Mouse (Mus musculus) heart, postnatal 25 days (tissue): ENCODE results near the gene Cenpf. TPM values are rescaled to one million over a fixed set of nuclear protein-coding genes. Genes with fewer than 3 reads are reported as not detected.

Experiments
- DNase-seq: peaks from one replicate; pipeline ENCODE4 v3.0.0; 2022; ENCODE audit warnings: low spot score
- intact Hi-C: fragments of 180-260 bp; cut with DNase I; formaldehyde crosslinking; loops from one replicate; pipeline ENCODE4 v1.15.1; 2025
- total RNA-seq, 2 experiments: library from RNA; stranded (reverse); gene quantifications; 2 replicates each; pipeline ENCODE4 v1.2.3; 2021

Cenpf gene
- 1 to 10 TPM; 2.5 to 5.2 TPM for total RNA-seq

DNA sequence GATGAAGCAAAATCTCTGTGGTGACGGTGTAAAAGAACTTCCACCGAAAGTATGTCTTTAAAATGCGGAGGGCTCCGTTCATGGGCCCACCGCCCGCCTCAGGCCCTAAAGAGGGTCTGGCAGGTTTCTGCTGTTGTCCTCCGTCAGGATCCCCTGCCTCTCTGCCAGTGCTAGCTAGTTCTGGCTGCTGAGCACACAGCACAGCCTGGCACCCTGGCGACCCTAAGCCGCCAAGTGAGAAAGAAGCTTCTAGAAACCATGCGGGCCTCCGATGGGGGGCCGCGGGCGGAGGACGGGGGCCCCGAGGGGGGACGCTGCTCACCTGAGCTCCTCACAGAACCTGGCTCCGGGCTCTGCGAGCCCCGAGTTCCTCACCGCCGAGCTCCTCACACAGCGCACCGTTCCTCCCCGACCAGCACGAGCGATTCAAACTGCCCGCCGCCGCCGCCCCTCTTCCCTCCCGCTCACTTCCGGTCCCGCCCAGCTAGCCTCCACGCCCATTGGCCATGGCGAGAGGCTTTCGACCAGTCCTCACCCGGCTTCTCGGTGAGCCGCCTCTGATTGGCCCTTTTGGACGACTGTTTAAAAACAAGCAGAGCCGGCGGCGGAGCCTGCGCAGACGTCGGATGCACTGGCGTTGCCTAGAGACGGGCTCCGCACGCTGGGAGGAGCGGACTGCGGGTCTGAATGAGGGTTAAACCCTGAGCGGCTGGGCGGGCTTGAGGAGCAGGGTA is at the start of gene Cenpf:
Cenpf (minus strand) TSS at position 433 of the 734 bp plus-strand sequence.
- peak; percentile 96 for DNase-seq
- intact Hi-C loops = no loop called here

DNA sequence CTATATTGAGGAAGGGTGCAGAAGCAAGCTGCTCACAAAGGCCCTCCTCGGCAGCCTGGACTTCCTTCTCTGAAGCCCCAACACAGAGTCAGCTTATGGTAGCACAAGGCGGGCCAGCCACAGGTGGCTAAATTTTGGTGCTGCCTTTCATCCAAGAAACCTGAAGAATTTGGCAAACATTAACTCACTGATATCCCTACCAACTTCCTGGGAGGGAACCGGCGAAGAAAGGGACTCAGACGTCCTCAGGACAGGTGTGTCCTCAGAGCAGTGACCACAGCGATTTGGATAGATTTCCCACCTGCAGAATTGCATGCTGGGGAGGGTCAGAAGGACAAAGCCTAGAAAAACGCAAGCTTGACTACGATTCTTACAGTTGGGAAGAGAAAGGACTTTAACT is 44.3 kb upstream of the Cenpf start:
- intact Hi-C loops = no loop called here
- DNase-seq = no peak

DNA sequence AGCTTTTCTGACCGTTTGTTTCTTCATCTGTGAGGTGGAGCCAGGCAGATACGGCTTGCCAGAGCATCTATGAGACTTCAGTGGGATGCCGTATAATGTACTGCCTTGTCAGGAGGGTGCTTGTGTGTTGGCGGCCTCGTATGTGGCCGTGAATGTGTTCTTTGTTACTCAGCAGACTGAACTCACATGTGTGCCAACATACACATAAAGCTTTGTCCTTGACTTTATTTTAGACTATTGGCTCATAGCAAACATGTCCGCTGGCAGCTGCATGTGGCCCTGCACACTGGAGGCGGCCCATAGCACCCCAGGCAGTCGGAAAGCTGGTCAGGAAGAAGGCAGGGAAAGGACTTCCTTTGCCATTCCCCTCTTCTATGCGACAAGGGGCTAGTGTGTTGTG is 43.8 kb upstream of the Cenpf start:
- peak; percentile 8 for DNase-seq
- intact Hi-C loops = no loop called here

DNA sequence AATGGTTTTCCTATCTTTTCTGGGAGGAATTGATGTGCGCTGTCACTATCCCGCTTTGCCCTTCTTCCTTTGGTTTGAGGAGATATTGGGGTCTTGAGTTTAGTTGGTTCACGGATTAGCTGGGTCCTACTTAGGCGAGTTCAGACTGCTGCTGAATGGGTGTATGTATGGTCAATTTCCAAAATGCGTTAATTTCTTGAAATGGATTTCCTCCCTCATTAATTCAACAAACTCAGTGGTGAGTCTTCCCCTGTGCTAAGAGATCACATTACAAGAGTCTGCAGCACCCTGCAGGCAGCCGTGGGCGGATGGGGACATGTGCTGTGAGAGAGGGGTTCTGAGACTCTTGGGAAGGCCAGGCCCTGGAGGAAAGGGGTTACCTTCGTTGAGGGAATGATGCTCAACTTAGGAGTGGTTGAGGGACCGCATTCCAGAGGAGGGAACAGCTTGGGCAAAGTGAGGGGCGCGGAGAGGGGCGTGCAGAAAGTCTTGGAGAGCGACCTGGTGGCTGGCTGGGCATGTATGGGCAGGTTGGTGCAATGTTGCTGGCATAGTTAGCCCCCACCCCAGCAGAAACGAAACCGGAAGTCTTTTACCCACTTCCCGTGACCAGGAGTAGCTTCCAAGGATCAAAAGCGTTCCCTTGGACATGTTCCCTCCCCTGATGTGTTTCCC is 41.4 kb upstream of the Cenpf start:
- DNase-seq = no peak
- intact Hi-C loops = loop anchor here (5.0 kb wide), 1 partner anchor 138 kb away; no protein-coding TSS in a partner anchor

DNA sequence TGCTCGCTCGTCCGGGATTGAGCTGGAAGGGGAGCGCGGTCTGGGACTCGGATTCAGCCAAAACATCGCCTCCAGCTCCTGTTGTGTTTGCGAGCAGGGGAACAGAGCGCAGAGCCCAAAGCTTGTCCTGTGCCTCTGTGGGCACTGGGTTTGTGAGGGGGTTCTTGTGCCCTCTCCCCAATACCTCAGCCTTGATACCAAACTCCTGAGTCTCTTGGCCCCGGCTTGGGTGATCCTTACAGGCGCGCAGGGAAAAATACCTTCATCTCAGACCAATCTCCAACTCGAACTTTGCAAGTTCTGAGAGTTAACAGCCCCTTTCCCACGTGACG is 40.9 kb upstream of the Cenpf start:
- DNase-seq = no peak
- intact Hi-C loops = loop anchor here (1.0 to 5.0 kb wide), 2 partner anchors 90 to 139 kb away; no protein-coding TSS in a partner anchor

DNA sequence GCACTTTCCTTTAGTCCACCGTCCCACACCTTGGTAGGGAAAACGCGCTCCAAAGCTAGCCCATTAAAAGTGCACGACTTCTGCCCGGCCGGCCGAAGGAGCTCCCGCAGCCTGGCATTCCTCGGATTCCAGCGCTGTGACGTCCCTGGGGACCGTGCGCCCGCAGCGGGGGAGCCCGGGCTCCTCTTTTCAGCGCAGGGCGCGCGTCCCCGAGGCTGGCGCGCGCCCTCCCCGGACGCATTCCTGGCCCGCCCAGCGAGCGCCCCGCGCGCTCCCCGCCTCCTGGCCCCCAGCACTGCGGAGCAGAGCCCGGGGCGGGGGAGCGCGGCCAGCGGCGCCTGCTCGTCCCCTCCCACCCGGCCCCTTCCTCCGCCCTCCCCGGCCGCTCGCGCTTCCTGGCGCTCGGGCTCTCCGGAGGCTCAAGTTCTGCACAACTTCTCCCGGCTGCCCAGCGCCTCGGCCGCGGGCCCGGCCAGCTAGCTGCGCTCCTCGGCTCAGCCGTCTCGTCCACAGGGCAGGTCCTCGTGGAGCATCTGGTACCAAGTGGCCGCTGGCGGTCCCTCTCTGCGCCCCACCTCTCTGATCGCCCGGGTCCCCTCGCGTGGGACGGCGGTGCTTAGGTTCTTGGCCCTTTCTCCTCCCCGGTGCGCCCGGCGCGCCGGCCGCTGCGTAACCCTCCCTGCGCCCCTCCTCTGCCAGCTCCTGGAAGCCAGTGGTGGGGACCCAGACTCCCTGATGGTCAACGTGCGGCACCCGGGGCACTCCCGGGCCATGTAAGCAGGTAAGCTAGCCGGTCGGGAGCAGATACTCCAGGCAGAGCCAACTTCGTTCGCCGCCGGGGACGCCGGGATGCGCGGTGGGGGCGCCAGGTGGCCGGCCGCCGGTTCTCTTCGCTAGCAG is 40.2 kb upstream of the Cenpf start, which contains the start of gene Ptpn14:
Ptpn14 (plus strand) TSS at position 385 of the 900 bp plus-strand sequence.
- intact Hi-C loops = loop anchor here (1.0 to 5.0 kb wide), 2 partner anchors 90 to 139 kb away; no protein-coding TSS in a partner anchor

DNA sequence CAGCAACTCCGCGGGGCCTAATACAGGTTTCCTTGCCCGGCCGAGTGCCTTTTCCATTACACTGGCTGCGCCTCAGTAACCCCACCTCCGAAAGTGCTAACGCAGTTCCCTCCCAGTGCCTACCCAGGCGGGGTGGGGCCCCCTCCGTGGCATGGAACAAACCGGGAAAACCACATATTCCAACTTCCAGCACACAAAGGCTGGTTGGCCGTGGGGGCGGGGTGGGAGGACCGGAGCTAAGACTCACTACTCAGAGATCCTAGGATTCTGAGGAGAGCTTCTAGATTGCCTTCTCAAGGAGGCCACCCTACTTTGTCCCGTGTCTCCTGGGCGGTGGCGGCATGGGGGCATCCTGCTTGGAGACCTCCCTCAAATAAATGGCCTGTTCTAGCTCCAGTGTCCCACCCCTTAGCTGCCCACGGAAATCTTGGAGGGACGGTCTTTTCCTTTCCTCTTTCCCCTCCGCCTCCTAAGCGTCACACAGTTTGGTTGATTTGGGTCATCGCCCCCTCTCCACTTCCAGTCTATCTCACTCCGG is 39.5 kb upstream of the Cenpf start:
- DNase-seq = peak; percentile 70
- intact Hi-C loops = loop anchor here (5.0 kb wide), 1 partner anchor 140 kb away; no protein-coding TSS in a partner anchor

More for the DNA sequence above, 40.2 kb upstream of the Cenpf start, which contains the start of gene Ptpn14:
- peak; percentile 80 for DNase-seq

DNA sequence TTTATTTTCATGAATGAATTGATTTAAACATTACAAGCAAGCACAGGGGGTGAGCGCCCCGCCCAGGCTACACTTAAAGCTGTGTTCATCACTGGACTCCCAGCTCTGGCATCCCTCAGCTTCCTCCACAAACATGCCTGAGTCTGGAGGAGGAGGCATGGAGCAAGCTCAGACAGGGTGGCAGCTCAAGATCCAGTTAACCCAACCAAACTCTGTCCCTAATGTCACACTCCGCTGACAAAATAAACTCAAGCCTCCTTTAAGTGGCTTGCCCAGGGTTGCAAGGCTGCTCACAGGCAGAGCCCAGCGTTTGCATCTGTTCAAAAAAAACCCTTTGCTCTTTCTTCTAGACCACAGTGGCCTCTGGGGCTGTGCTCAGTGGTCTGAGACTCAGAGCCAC is 38.2 kb upstream of the Cenpf start:
- DNase-seq = no peak
- intact Hi-C loops = loop anchor here (5.0 kb wide), 1 partner anchor 141 kb away; no protein-coding TSS in a partner anchor

DNA sequence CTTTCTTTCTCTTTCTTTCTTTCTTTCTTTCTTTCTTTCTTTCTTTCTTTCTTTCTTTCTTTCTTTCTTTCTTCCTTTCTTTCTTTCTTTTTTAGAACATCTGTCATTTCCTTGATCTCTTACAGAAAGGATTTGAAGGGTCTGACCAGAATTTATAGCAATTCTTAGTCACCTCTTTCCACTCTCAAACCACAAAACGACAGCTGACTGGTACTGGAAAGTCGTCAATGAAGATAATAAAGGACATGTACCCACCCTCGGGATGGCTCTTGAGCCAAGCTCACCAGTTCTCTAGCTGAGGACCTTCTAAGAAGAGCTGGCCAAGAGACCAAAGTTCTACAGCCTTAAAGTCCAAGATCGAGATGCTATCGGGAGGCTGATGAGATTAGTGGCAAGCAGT is 30.7 kb upstream of the Cenpf start:
- DNase-seq = no peak
- intact Hi-C loops = no loop called here

DNA sequence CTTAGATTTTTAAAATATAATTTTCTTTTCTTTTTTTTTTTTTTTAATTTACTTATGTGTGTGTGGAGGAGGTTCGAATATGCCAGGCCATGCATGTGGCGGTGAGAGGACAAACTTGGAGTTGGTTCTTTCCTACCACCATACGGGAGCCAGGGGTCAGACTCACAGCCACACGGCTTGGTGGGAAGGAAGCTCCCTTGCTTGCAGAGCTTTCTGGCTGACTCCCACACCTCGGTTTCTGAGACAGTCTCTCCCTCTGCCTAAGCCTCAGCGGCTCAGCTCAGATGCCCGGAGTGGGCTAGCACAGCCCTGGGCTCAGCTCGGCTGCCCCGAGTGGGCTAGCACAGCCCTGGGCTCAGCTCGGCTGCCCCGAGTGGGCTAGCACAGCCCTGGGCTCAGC is 29.7 kb upstream of the Cenpf start:
- intact Hi-C loops = no loop called here
- DNase-seq = no peak

DNA sequence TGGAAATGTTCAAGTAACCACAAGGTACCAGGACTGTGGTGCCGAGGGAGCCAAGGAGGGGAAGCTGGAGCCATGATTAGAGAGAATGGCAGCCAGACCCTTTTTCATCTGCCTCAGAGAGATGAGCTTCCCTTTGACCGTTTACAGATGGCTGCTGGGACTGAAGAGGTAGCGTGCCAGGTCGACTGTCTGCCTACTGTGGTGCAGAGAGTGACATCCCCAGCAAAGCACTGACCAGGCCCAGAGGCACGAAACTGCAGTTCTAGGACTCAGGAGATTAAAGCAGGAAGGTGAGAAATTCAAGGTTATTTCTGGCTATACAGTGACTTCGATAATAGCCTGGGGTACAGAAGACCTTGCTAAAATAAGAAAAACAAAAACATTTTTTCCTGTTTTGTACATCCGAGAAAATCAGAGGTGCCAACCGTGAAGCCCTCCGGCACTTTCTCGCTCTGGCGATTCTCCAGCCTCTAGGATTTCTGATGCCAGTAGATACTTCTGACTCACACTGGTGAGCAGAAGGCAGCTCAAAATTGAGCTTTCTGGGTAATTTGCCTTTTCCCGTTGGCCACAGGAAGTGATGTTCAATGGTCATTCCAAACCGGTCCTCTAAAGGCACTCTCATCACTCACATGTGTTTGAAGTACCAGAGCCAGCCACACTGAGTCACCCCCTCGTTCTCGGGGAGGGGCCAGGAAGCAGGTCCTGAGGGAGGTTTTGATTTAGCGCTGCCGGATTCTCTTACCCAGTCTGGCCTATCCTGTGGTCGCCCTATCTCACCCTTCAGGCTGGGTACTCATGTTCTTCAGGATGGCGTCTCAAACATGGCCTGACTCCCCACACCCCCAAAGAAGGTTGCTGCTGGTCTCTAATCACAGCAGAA is 28.3 kb upstream of the Cenpf start:
- intact Hi-C loops = no loop called here

DNA sequence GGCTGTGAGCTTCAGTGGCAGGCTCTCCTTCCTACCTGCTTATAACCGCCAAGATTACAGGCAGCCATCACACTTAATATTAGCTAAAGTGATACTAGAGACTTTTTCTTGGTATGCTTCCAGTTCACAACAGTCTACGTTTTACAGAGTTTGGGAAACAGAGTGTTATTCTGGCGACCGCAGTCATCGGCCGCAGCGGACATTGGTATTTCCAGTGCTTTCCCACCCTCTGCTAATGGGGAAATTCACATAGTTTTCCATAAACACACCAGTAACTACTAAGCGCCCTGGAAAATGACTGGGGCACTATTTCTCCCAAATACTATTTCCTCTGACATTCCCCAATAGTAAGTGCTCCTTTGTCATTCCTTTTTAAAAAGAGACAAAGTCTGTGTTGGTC is 21.1 kb upstream of the Cenpf start:
- DNase-seq = no peak
- intact Hi-C loops = no loop called here

More for the DNA sequence above, 28.3 kb upstream of the Cenpf start:
- no peak for DNase-seq

DNA sequence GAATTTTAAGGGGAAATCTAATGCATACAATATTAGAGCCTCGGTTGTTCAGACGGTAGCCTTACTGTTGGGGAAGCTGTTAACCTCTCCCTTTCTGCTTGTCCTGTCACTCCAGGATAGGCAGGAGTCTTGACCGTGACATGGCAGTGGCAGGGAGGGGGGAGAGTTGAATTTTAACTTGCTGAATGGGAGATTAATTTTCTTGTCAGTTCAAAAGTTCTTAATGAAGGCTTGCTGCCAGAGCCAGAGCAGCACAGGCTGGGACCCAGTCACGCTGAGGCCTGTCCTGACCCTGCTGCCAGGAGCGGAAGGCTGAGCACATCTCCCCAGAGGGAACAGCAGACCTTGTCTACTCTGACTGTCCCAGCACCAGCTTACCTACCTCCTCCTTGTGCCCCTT is 19.5 kb upstream of the Cenpf start:
- intact Hi-C loops = no loop called here

DNA sequence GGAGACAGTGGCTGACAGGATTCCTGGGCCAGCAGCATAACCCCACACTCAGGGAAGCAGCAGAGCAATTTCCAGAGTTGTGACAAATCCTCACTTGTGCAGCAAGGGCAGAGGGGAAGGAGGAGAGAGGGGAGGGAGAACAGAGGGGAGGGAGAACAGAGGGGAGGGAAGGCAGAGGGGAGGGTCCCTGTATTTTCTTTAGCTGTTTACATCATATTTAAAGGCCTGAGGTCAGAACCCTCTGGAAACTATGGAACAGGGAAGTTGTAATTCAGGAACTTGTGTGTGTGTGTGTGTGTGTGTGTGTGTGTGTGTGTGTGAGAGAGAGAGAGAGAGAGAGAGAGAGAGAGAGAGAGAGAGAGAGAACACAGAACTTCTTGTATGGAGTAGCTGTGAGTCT is 19.1 kb upstream of the Cenpf start:
- DNase-seq = no peak
- intact Hi-C loops = no loop called here

More for the DNA sequence above, 19.5 kb upstream of the Cenpf start:
- no peak for DNase-seq

DNA sequence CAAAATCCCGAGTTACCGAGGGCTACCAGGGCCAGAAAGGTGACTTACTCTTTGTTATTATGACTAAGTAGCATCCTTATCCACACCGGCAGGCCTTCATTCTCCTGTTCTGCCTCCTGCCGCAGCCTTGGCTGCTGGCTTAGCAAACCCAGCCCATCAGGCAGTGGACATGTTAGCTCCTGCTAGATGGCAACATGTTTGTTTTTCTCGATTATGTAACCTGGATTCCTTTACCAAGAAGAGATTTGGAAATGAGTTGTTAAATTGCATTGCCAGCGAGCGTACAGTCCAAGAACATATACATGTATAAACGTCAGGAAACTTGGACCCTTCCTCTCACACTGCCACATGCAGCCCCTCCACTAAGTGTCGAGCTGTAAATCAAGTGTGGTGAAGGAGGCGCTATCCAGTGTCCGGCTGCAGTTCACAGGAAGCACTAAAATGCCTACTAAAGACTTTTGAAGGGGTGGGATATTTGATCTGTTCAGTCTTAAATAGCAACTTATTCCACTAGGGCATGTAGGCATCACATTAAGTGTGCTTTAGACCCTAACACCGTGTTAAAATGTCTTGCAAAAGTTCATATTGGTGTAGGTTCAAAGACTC is 18.3 kb upstream of the Cenpf start:
- DNase-seq = no peak
- intact Hi-C loops = no loop called here

DNA sequence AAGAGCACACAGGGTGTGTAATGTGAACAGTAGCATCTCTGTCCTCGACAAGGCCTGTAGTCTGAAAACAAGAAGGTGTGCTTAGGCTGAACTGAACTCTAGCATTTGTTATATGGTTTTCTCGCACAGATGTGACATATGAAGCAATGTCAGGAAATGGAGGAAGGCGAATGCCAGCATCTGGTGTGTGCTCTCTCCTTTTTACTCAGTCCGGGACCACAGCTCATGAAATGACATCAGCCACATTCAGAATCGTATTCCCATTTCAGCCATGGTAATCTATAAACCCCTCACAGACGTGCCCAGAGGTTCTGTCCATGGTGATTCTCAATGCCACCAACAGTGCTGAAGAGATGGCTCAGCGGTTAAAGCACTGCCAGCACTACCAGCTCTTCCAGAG is 15.7 kb upstream of the Cenpf start:
- intact Hi-C loops = loop anchor here (2.0 to 5.0 kb wide), 3 partner anchors 159 to 269 kb away; no protein-coding TSS in a partner anchor

DNA sequence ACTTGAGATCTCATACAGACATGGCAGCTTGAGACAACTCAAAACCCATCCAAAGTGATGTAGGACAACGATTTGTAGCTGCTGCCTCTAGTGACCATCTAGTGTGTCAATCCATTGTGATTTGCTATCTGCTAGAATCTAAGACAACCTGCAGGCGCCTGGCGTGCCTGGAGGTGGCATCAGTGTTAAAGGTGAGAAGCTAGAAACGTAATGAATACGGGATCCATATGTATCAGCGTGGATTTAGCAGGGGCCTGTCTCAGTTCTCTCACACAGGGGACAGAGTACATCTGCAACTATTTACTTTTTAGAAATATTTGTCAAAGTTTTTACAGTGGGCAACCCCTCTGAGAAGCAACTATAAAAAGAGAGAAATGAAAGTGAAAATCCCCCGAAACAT is 15.3 kb upstream of the Cenpf start:
- intact Hi-C loops = loop anchor here (2.0 to 5.0 kb wide), 3 partner anchors 159 to 269 kb away; no protein-coding TSS in a partner anchor
- DNase-seq = no peak

More for the DNA sequence above, 15.7 kb upstream of the Cenpf start:
- no peak for DNase-seq

DNA sequence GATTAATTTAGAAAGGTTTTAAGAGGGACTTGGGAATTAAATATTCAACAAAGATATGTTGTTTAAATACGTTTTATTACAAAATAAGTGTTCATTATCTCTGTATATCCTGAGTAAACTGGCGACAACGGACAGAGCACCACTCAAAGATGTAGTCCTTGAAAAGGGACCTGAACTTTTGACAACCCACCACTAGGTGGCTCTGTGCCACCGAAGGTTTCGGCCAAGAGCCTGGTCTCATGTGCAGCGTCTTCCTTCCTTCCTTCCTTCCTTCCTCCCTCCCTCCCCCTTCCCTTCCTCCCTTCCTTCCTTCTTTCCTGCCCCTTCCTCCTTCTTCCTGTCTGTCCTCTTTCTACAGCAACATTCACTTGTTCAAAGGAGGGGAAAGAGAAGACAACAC is 13.1 kb upstream of the Cenpf start:
- intact Hi-C loops = loop anchor here (2.0 to 5.0 kb wide), 3 partner anchors 161 to 271 kb away; no protein-coding TSS in a partner anchor
- no peak for DNase-seq
